Mouse (Mus musculus) neutrophil, adult 5-6 weeks (primary cell): ENCODE results near the gene Zfyve28. TPM values are rescaled to one million over a fixed set of nuclear protein-coding genes. Genes with fewer than 3 reads are reported as not detected.

Source experiments
- ATAC-seq: fragments of 151-379, 151-347 bp; 2 replicates; pipeline ENCODE4 v1.8.0; 2017; ENCODE audit warnings: mild to moderate bottlenecking, moderate TSS enrichment; ENCODE audit not compliant: insufficient number of reproducible peaks, poor library complexity, low FRiP score, severe bottlenecking; ENCODE audit errors: extremely low read depth
- total RNA-seq: library from RNA; stranded (forward); fragments of 200-1000 nt; gene quantifications from 2 replicates; pipeline ENCODE4 v1.2.3, GENCODE M21; 2017

The Zfyve28 gene
- total RNA-seq, result 1.7 and 2.3 TPM in 2 replicates

GRCm38 (mm10) chr5:34288154-34288716 is at the start of gene Zfyve28, which contains the start of gene Cfap99:
Gene Zfyve28, minus strand, starts transcription at chr5:34288449.
Gene Cfap99, plus strand, starts transcription at chr5:34288600.
- no peak for ATAC-seq

- ATAC-seq, result no peak
Measured at GRCm38 (mm10) chr5:34336775-34337450, 48.7 kb upstream of the Zfyve28 start.

- peak; percentile 96 for ATAC-seq
Measured at GRCm38 (mm10) chr5:34336097-34336774, 48.0 kb upstream of the Zfyve28 start, which contains the start of gene Rnf4. Gene Rnf4, plus strand, starts transcription at chr5:34336289.

GRCm38 (mm10) chr5:34335539-34336096 is 47.4 kb upstream of the Zfyve28 start:
- peak; percentile 7 for ATAC-seq

GRCm38 (mm10) chr5:34334081-34334480 is 45.8 kb upstream of the Zfyve28 start:
- ATAC-seq, result no peak

- no peak for ATAC-seq
Measured at GRCm38 (mm10) chr5:34330136-34330535, 41.9 kb upstream of the Zfyve28 start.

- ATAC-seq, result no peak
Measured at GRCm38 (mm10) chr5:34326875-34327576, 38.8 kb upstream of the Zfyve28 start.

- ATAC-seq, result no peak
Measured at GRCm38 (mm10) chr5:34326249-34326691, 38.0 kb upstream of the Zfyve28 start.

- no peak for ATAC-seq
Measured at GRCm38 (mm10) chr5:34325286-34325685, 37.0 kb upstream of the Zfyve28 start.

GRCm38 (mm10) chr5:34321236-34321635 is 33.0 kb upstream of the Zfyve28 start:
- ATAC-seq, result no peak

GRCm38 (mm10) chr5:34319491-34320034 is 31.3 kb upstream of the Zfyve28 start:
- ATAC-seq, result no peak

- ATAC-seq, result no peak
Measured at GRCm38 (mm10) chr5:34309016-34309415, 20.8 kb upstream of the Zfyve28 start.

GRCm38 (mm10) chr5:34302377-34302776 is 14.1 kb upstream of the Zfyve28 start:
- no peak for ATAC-seq

GRCm38 (mm10) chr5:34298937-34299535 is 10.8 kb upstream of the Zfyve28 start:
- no peak for ATAC-seq

- no peak for ATAC-seq
Measured at GRCm38 (mm10) chr5:34298061-34298460, 9.8 kb upstream of the Zfyve28 start.

GRCm38 (mm10) chr5:34295141-34295540 is 6.9 kb upstream of the Zfyve28 start:
- ATAC-seq, result no peak

- no peak for ATAC-seq
Measured at GRCm38 (mm10) chr5:34294696-34295095, 6.4 kb upstream of the Zfyve28 start.

GRCm38 (mm10) chr5:34293363-34293762 is 5.1 kb upstream of the Zfyve28 start:
- ATAC-seq, result no peak
